Mouse (Mus musculus) intestine, embryonic 15.5 days (tissue): ENCODE results near the gene Avil. TPM values are rescaled to one million over a fixed set of nuclear protein-coding genes. Genes with fewer than 3 reads are reported as not detected.

Experiments used
- ATAC-seq: fragments of 200-750 bp; cut with Nextera tagmentation; 2 replicates; pipeline ENCODE4 v1.8.0; 2017; ENCODE audit warnings: moderate TSS enrichment, moderate library complexity
- H3K27ac ChIP-seq: fragments of 300-500 bp; sonication (generic); 2 replicates; pipeline ENCODE4 v1.5.1; 2015; ENCODE audit warnings: mild to moderate bottlenecking, inconsistent platforms
- H3K27me3 ChIP-seq: fragments of 300-500 bp; sonication (generic); replicated peaks from 2 replicates; pipeline ENCODE4 v1.6.1; 2015; ENCODE audit warnings: inconsistent platforms
- H3K36me3 ChIP-seq: fragments of 300-500 bp; sonication (generic); 2 replicates; pipeline ENCODE4 v1.6.1; 2015; ENCODE audit warnings: inconsistent platforms
- H3K4me1 ChIP-seq: fragments of 300-500 bp; sonication (generic); replicated peaks from 2 replicates; pipeline ENCODE4 v1.6.1; 2015; ENCODE audit warnings: inconsistent platforms
- H3K4me2 ChIP-seq: fragments of 300-500 bp; sonication (generic); replicated peaks from 2 replicates; pipeline ENCODE4 v1.6.1; 2015; ENCODE audit warnings: mild to moderate bottlenecking, inconsistent platforms
- H3K4me3 ChIP-seq: fragments of 300-500 bp; sonication (generic); replicated peaks from 2 replicates; pipeline ENCODE4 v1.5.1; 2015; ENCODE audit warnings: inconsistent platforms
- H3K9ac ChIP-seq: fragments of 300-500 bp; sonication (generic); 2 replicates; pipeline ENCODE4 v1.6.1; 2015; ENCODE audit warnings: inconsistent platforms
- H3K9me3 ChIP-seq: fragments of 300-500 bp; sonication (generic); 2 replicates; pipeline ENCODE4 v1.6.1; 2016; ENCODE audit warnings: inconsistent platforms
- WGBS: fragments of 180-500 bp; shearing (Covaris S2); methylation state at CpG from one replicate; pipeline ENCODE4 v1.1.7; 2015; 5-methylcytosine and 5-hydroxymethylcytosine counted together
- polyA plus RNA-seq: library from polyadenylated mRNA; unstranded; fragments of >200 nt; fragmentation: Nextera tagmentation; extraction: Ambion mirVana; gene quantifications from 2 replicates; pipeline ENCODE4 v1.2.1, GENCODE M21; 2015

The Avil gene
- polyA plus RNA-seq, 1 experiment from 2014 or later: 0.21 TPM

- H3K4me3 ChIP-seq: no peak overlapping the region
- no peaks in the 10 kb centered on the region for H3K27me3 ChIP-seq
- H3K4me1 ChIP-seq: no peaks in the 10 kb centered on the region
- H3K9me3 ChIP-seq: no peaks in the 10 kb centered on the region
- peaks cover 27% of the 10 kb centered on the region for H3K36me3 ChIP-seq
- ATAC-seq: no peak
- 75% methylated on average over 9 of the region's 9 CpGs for WGBS
- H3K9ac ChIP-seq: no peak overlapping the region
- H3K4me2 ChIP-seq: no peak overlapping the region
- no peak overlapping the region for H3K27ac ChIP-seq
Observed at GRCm38 (mm10) chr10:127001297-127001696, 788 bp downstream of the Avil start.

- H3K4me3 ChIP-seq: no peak overlapping the region
- no peak for ATAC-seq
- no peaks in the 10 kb centered on the region for H3K27me3 ChIP-seq
- H3K4me2 ChIP-seq: no peak overlapping the region
- H3K4me1 ChIP-seq: no peaks in the 10 kb centered on the region
- no peak overlapping the region for H3K27ac ChIP-seq
- WGBS: 86% methylated on average over 1 of the region's 1 CpGs
- no peaks in the 10 kb centered on the region for H3K9me3 ChIP-seq
- H3K9ac ChIP-seq: no peak overlapping the region
- peaks cover 27% of the 10 kb centered on the region for H3K36me3 ChIP-seq
Observed at GRCm38 (mm10) chr10:127002056-127002455, 1.5 kb downstream of the Avil start.

GRCm38 (mm10) chr10:127002765-127003164 is 2.3 kb downstream of the Avil start:
- no peak for ATAC-seq
- Histone ChIP-seq H3K9me3 (no peaks in the 10 kb centered on the region), H3K27ac (no peak overlapping the region), H3K4me2 (no peak overlapping the region), H3K4me3 (no peak overlapping the region), H3K36me3 (peaks cover 21% of the 10 kb centered on the region), H3K4me1 (no peaks in the 10 kb centered on the region), H3K27me3 (no peaks in the 10 kb centered on the region), H3K9ac (no peak overlapping the region)
- 90% methylated on average over 5 of the region's 5 CpGs for WGBS

GRCm38 (mm10) chr10:127003334-127003733 is 2.8 kb downstream of the Avil start:
- H3K4me1 ChIP-seq: no peaks in the 10 kb centered on the region
- no peak overlapping the region for H3K27ac ChIP-seq
- H3K4me3 ChIP-seq: no peak overlapping the region
- 86% methylated on average over 8 of the region's 8 CpGs for WGBS
- H3K9ac ChIP-seq: no peak overlapping the region
- no peaks in the 10 kb centered on the region for H3K27me3 ChIP-seq
- no peak overlapping the region for H3K4me2 ChIP-seq
- peaks cover 15% of the 10 kb centered on the region for H3K36me3 ChIP-seq
- H3K9me3 ChIP-seq: no peaks in the 10 kb centered on the region
- no peak for ATAC-seq

- Histone ChIP-seq H3K36me3 (peaks cover 11% of the 10 kb centered on the region), H3K4me3 (no peak overlapping the region), H3K9ac (no peak overlapping the region), H3K4me1 (no peaks in the 10 kb centered on the region), H3K9me3 (no peaks in the 10 kb centered on the region), H3K27ac (no peak overlapping the region), H3K4me2 (no peak overlapping the region), H3K27me3 (no peaks in the 10 kb centered on the region)
- WGBS: 80% methylated on average over 7 of the region's 7 CpGs
- no peak for ATAC-seq
Observed at GRCm38 (mm10) chr10:127003806-127004205, 3.3 kb downstream of the Avil start.

- Histone ChIP-seq H3K27me3 (no peaks in the 10 kb centered on the region), H3K9ac (no peak overlapping the region), H3K27ac (no peak overlapping the region), H3K4me3 (no peak overlapping the region), H3K36me3 (no peaks in the 10 kb centered on the region), H3K4me2 (no peak overlapping the region), H3K4me1 (no peaks in the 10 kb centered on the region), H3K9me3 (no peaks in the 10 kb centered on the region)
- ATAC-seq: peak; percentile 36; the same call in 1 of the 2 replicates
- 59% methylated on average over 5 of the region's 5 CpGs for WGBS
Observed at GRCm38 (mm10) chr10:127016488-127016887, 16.0 kb downstream of the Avil start.

GRCm38 (mm10) chr10:127017071-127017470 is 16.6 kb downstream of the Avil start:
- no peaks in the 10 kb centered on the region for H3K9me3 ChIP-seq
- H3K4me2 ChIP-seq: no peak overlapping the region
- H3K4me3 ChIP-seq: no peak overlapping the region
- H3K4me1 ChIP-seq: no peaks in the 10 kb centered on the region
- ATAC-seq: no peak
- WGBS: 18% methylated on average over 2 of the region's 2 CpGs
- H3K36me3 ChIP-seq: no peaks in the 10 kb centered on the region
- no peak overlapping the region for H3K27ac ChIP-seq
- no peaks in the 10 kb centered on the region for H3K27me3 ChIP-seq
- H3K9ac ChIP-seq: no peak overlapping the region

- H3K9ac ChIP-seq: no peak overlapping the region
- H3K4me3 ChIP-seq: no peak overlapping the region
Observed at GRCm38 (mm10) chr10:127018422-127018821, 17.9 kb downstream of the Avil start.

GRCm38 (mm10) chr10:127030336-127031296 is 30.1 kb downstream of the Avil start, which contains the start of gene Tsfm:
TSS of gene Tsfm (minus strand) at chr10:127030840.
- Histone ChIP-seq H3K27ac (peak within 1 kb of the TSS; percentile 72), H3K27me3 (no peaks in the 10 kb centered on the region), H3K4me1 (peaks cover 4% of the 10 kb centered on the region; the same call in 1 of the 2 replicates), H3K9ac (peak within 1 kb of the TSS; percentile 86), H3K4me3 (peak within 1 kb of the TSS; percentile 80), H3K4me2 (peak within 1 kb of the TSS; percentile 63), H3K9me3 (no peaks in the 10 kb centered on the region), H3K36me3 (peaks cover 13% of the 10 kb centered on the region; the same call in 1 of the 2 replicates)
- ATAC-seq: peak; percentile 92
- WGBS: 5% methylated on average over 56 of the region's 56 CpGs

More at GRCm38 (mm10) chr10:127018422-127018821, 17.9 kb downstream of the Avil start:
- Histone ChIP-seq H3K36me3 (peaks cover 4% of the 10 kb centered on the region; the same call in 1 of the 2 replicates), H3K27me3 (no peaks in the 10 kb centered on the region), H3K4me2 (no peak overlapping the region), H3K27ac (no peak overlapping the region), H3K9me3 (no peaks in the 10 kb centered on the region), H3K4me1 (no peaks in the 10 kb centered on the region)
- 73% methylated on average over 16 of the region's 16 CpGs for WGBS
- no peak for ATAC-seq

- ATAC-seq: no peak
- Histone ChIP-seq H3K9ac (no peak overlapping the region), H3K4me1 (peaks cover 4% of the 10 kb centered on the region; the same call in 1 of the 2 replicates), H3K27ac (no peak overlapping the region), H3K4me2 (no peak overlapping the region), H3K4me3 (no peak overlapping the region), H3K9me3 (no peaks in the 10 kb centered on the region), H3K27me3 (no peaks in the 10 kb centered on the region), H3K36me3 (0 out of 2 replicates have a peak, but pooled peaks cover 1% of the 10 kb centered on the region)
- WGBS: 80% methylated on average over 8 of the region's 8 CpGs
Observed at GRCm38 (mm10) chr10:127033301-127033741, 32.8 kb downstream of the Avil start.

- 76% methylated on average over 12 of the region's 12 CpGs for WGBS
- Histone ChIP-seq H3K4me3 (no peak overlapping the region), H3K36me3 (no peaks in the 10 kb centered on the region), H3K9me3 (no peaks in the 10 kb centered on the region), H3K27ac (no peak overlapping the region), H3K4me1 (peaks cover 5% of the 10 kb centered on the region; the same call in 1 of the 2 replicates), H3K9ac (no peak overlapping the region), H3K4me2 (no peak overlapping the region), H3K27me3 (0 out of 2 replicates have a peak, but pooled peaks cover 3% of the 10 kb centered on the region)
- ATAC-seq: no peak
Observed at GRCm38 (mm10) chr10:127036273-127036672, 35.8 kb downstream of the Avil start.

- no peak overlapping the region for H3K4me2 ChIP-seq
- H3K4me1 ChIP-seq: peaks cover 9% of the 10 kb centered on the region
- no peak overlapping the region for H3K9ac ChIP-seq
- H3K36me3 ChIP-seq: no peaks in the 10 kb centered on the region
- H3K4me3 ChIP-seq: no peak overlapping the region
- H3K27ac ChIP-seq: no peak overlapping the region
- no peaks in the 10 kb centered on the region for H3K9me3 ChIP-seq
- 75% methylated on average over 12 of the region's 12 CpGs for WGBS
- no peak for ATAC-seq
- 0 out of 2 replicates have a peak, but pooled peaks cover 3% of the 10 kb centered on the region for H3K27me3 ChIP-seq
Observed at GRCm38 (mm10) chr10:127037641-127038040, 37.1 kb downstream of the Avil start.
